12 mouse cellular contexts compared by ENCODE assay signal in genomic region chr1:66655119-66655746, GRCm38 (mm10). TPM values are rescaled to one million over a fixed set of nuclear protein-coding genes. Genes with fewer than 3 reads are reported as not detected.
A peak's percentile ranks its signal among the peaks of the same experiment; 100 is the strongest.
DNase-seq lines count a peak whose midpoint lies in the region; ATAC-seq and TF ChIP-seq lines count a peak whose summit lies in the region.
"Had no signal": no experiment of that assay in that cellular context is flagged by ENCODE, and none has a peak within 500 bp of the region (broad histone marks: within the 10 kb centered on the region; RNA-seq: fewer than 3 reads in every experiment).

No protein-coding gene starts in this region.

- no peak for TF ChIP-seq CTCF in brain, embryonic 14.5 days (IDR thresholded peaks at IDR 0.05; ENCODE audit: borderline replicate concordance, extremely low read depth, insufficient read depth, insufficient read length)

- H3K9ac ChIP-seq in forebrain, embryonic 14.5 days (ENCODE audit: low read length): no peak overlapping the region
- no peak overlapping the region for H3K9ac ChIP-seq in midbrain, embryonic 11.5 days (ENCODE audit: low read length)
- H3K9ac ChIP-seq: limb, embryonic 15.5 days had no signal

- no peak for TF ChIP-seq POLR2A in brain, embryonic 14.5 days (IDR thresholded peaks at IDR 0.05; ENCODE audit: borderline replicate concordance, extremely low read depth, insufficient read depth, insufficient read length, poor library complexity, severe bottlenecking)

- no peak overlapping the region for H3K4me3 ChIP-seq in forebrain, embryonic 14.5 days (ENCODE audit: low read depth, low read length)
- H3K4me3 ChIP-seq in midbrain, embryonic 11.5 days (ENCODE audit: low read depth, low read length): no peak overlapping the region
- H3K4me3 ChIP-seq: limb, embryonic 15.5 days; myocyte had no signal

- ATAC-seq in forebrain, embryonic 14.5 days: peak; percentile 97
- peak; percentile 98 for ATAC-seq in midbrain, embryonic 11.5 days (ENCODE audit: low FRiP score)

- DNase-seq in left cerebral cortex, postnatal 14 days (ENCODE audit: low spot score in 2 of 2): peak; percentile 51 to 55
- DNase-seq in left cerebral cortex, adult 11 months (ENCODE audit: low spot score): no peak
- DNase-seq in brain, embryonic 14.5 days (ENCODE audit: low read depth): peak; percentile 91
- peak; percentile 84 for DNase-seq in forebrain, embryonic 14.5 days (ENCODE audit: low spot score)
- peak; percentile 87 for DNase-seq in midbrain, embryonic 11.5 days (ENCODE audit: low spot score, missing footprints)
- DNase-seq in gastrocnemius, postnatal 4 days (ENCODE audit: low spot score in 2 of 2): no peak
- no peak for DNase-seq in thymus, adult 18-20 months
- DNase-seq in kidney, postnatal 36 days: no peak
- DNase-seq: gastrocnemius, postnatal 14 days had no signal

- H3K4me2 ChIP-seq in forebrain, embryonic 14.5 days (ENCODE audit: low read length): 0 out of 2 replicates have a peak overlapping the region, but pooled peaks have one; percentile 12
- H3K4me2 ChIP-seq in midbrain, embryonic 11.5 days: no peak overlapping the region
- H3K4me2 ChIP-seq: limb, embryonic 15.5 days had no signal

- H3K27ac ChIP-seq in forebrain, embryonic 14.5 days (ENCODE audit: low read depth, low read length): peak overlapping the region; percentile 39; the same call in 1 of the 2 replicates
- peak overlapping the region; percentile 57 for H3K27ac ChIP-seq in midbrain, embryonic 11.5 days (ENCODE audit: low read depth, low read length)
- H3K27ac ChIP-seq: limb, embryonic 15.5 days had no signal

- H3K27me3 ChIP-seq in forebrain, embryonic 14.5 days (replicated peaks; ENCODE audit: control insufficient read depth, insufficient read depth, low read length): no peaks in the 10 kb centered on the region
- H3K27me3 ChIP-seq in midbrain, embryonic 11.5 days (ENCODE audit: control insufficient read depth, insufficient read depth, low read length): no peaks in the 10 kb centered on the region
- H3K27me3 ChIP-seq: CH12.LX; limb, embryonic 15.5 days had no signal

- peaks cover 6% of the 10 kb centered on the region for H3K4me1 ChIP-seq in forebrain, embryonic 14.5 days (ENCODE audit: control insufficient read depth, insufficient read depth, low read length)
- H3K4me1 ChIP-seq in midbrain, embryonic 11.5 days (ENCODE audit: control insufficient read depth, insufficient read depth, low read length): 0 out of 2 replicates have a peak, but pooled peaks cover 2% of the 10 kb centered on the region

- intact Hi-C loops in left cerebral cortex, postnatal 14 days (cut with DNase I): loop anchor here (5.0 kb wide), 1 partner anchor 543 kb away; no protein-coding TSS in a partner anchor

- no peaks in the 10 kb centered on the region for H3K36me3 ChIP-seq in forebrain, embryonic 14.5 days (ENCODE audit: control insufficient read depth, insufficient read depth, low read length)
- no peaks in the 10 kb centered on the region for H3K36me3 ChIP-seq in midbrain, embryonic 11.5 days (ENCODE audit: control insufficient read depth, insufficient read depth, low read length)
- H3K36me3 ChIP-seq: limb, embryonic 15.5 days had no signal

- H3K9me3 ChIP-seq in forebrain, embryonic 14.5 days (replicated peaks; ENCODE audit: control insufficient read depth, low read length): no peaks in the 10 kb centered on the region
- no peaks in the 10 kb centered on the region for H3K9me3 ChIP-seq in midbrain, embryonic 11.5 days (ENCODE audit: control insufficient read depth, low read length)
- H3K9me3 ChIP-seq: limb, embryonic 15.5 days had no signal

- WGBS in forebrain, embryonic 14.5 days: 20% methylated on average over 4 of the region's 4 CpGs
- WGBS in midbrain, embryonic 11.5 days: 57% methylated on average over 4 of the region's 4 CpGs

RNA-seq across cellular contexts. Expression of gene Rpe, which starts 45.4 kb away (rescaled TPM):
- total RNA-seq in left cerebral cortex, postnatal 14 days (2021): 10 to 100 TPM; 30.8 to 34.0 TPM
- polyA plus RNA-seq in brain, embryonic 14.5 days (2012; rRNA removed): 24.2 and 25.1 TPM in 2 replicates
- polyA plus RNA-seq in forebrain, embryonic 14.5 days (2014; fragmentation: Nextera tagmentation; extraction: Ambion mirVana): 46.3 and 47.9 TPM in 2 replicates
- 60.6 and 62.6 TPM in 2 replicates for polyA plus RNA-seq in midbrain, embryonic 11.5 days (2014; fragmentation: Nextera tagmentation; extraction: Ambion mirVana)
- 10 to 100 TPM; 14.5 to 16.1 TPM for total RNA-seq in gastrocnemius, postnatal 4 days (2021)

Comparison
In these comparisons a context has a peak if more than half of its experiments do, and no peak if none do; other contexts are left out.
1. DNase-seq: peak in left cerebral cortex, postnatal 14 days (2 of 2), brain, embryonic 14.5 days (single experiment), forebrain, embryonic 14.5 days (single experiment) and midbrain, embryonic 11.5 days (single experiment); none in left cerebral cortex, adult 11 months (single experiment), gastrocnemius, postnatal 4 days (0 of 2), thymus, adult 18-20 months (0 of 2) and kidney, postnatal 36 days (0 of 2).